Mouse (Mus musculus): Measurements from ENCODE around the gene Olfr1002. TPM values are rescaled to one million over a fixed set of nuclear protein-coding genes. Genes with fewer than 3 reads are reported as not detected.
"Not testable (repeated sequence)": the region's sequence is repeated elsewhere in the genome, so short reads cannot be mapped to it uniquely, and the experiment has no call there.

Gene Olfr1002
- not detected for total RNA-seq (2021)
- long read RNA-seq, experiment 1, result 0 reads
- long read RNA-seq, experiment 2, result 0 reads

GRCm38 (mm10) chr2:85650604-85651003, at the start of gene Olfr1002:
Gene Olfr1002, minus strand, starts transcription at chr2:85650704.
- no peak for DNase-seq
- intact Hi-C loops (cut with DNase I; ENCODE audit: low total_unique reads), result no loop called here

GRCm38 (mm10) chr2:85689131-85689530, 38.6 kb upstream of the Olfr1002 start, which contains the start of gene Olfr1008:
Gene Olfr1008, plus strand, starts transcription at chr2:85689431.
- intact Hi-C loops (cut with DNase I; ENCODE audit: low total_unique reads), result no loop called here
- DNase-seq, result no peak

- intact Hi-C loops (cut with DNase I; ENCODE audit: low total_unique reads), result no loop called here
- DNase-seq, result no peak
Measured at GRCm38 (mm10) chr2:85678667-85679066, 28.2 kb upstream of the Olfr1002 start, which contains the start of gene Olfr1006. Gene Olfr1006, minus strand, starts transcription at chr2:85678767.

GRCm38 (mm10) chr2:85664355-85664754, 13.9 kb upstream of the Olfr1002 start, which contains the start of gene Olfr154:
Gene Olfr154, minus strand, starts transcription at chr2:85664455.
- intact Hi-C loops (cut with DNase I; ENCODE audit: low total_unique reads); DNase-seq: not testable (repeated sequence)

GRCm38 (mm10) chr2:85611803-85612202, 38.7 kb downstream of the Olfr1002 start, which contains the start of gene Olfr1000:
Gene Olfr1000, minus strand, starts transcription at chr2:85611903.
- intact Hi-C loops (cut with DNase I; ENCODE audit: low total_unique reads), result no loop called here
- DNase-seq, result no peak

Other genes starting within 250 kb of the Olfr1002 start
- not detected for gene Olfr992, start 241.2 kb downstream of the Olfr1002 start, total RNA-seq (2021)
- not detected for gene Olfr993, start 235.8 kb downstream of the Olfr1002 start, total RNA-seq (2021)
- not detected for gene Olfr994, start 214.3 kb downstream of the Olfr1002 start, total RNA-seq (2021)
- not detected for gene Olfr995, start 207.1 kb downstream of the Olfr1002 start, total RNA-seq (2021)
- gene 4833423E24Rik, start 131.7 kb downstream of the Olfr1002 start, total RNA-seq (2021), result not detected
- not detected for gene Olfr996, start 71.5 kb downstream of the Olfr1002 start, total RNA-seq (2021)
- not detected for gene Olfr998, start 61.8 kb downstream of the Olfr1002 start, total RNA-seq (2021)
- not detected for gene Olfr1000, start 38.8 kb downstream of the Olfr1002 start, total RNA-seq (2021)
- gene Olfr154, start 13.8 kb upstream of the Olfr1002 start, total RNA-seq (2021), result not detected
- not detected for gene Olfr1006, start 28.1 kb upstream of the Olfr1002 start, total RNA-seq (2021)
- not detected for gene Olfr1008, start 38.7 kb upstream of the Olfr1002 start, total RNA-seq (2021)
- not detected for gene Olfr1009, start 64.7 kb upstream of the Olfr1002 start, total RNA-seq (2021)
- not detected for gene Olfr1012, start 112.1 kb upstream of the Olfr1002 start, total RNA-seq (2021)
- not detected for gene Olfr1013, start 116.4 kb upstream of the Olfr1002 start, total RNA-seq (2021)
- gene Olfr1014, start 122.0 kb upstream of the Olfr1002 start, total RNA-seq (2021), result not detected
- not detected for gene Olfr1015, start 131.3 kb upstream of the Olfr1002 start, total RNA-seq (2021)
- gene Olfr1016, start 151.8 kb upstream of the Olfr1002 start, total RNA-seq (2021), result not detected
- gene Olfr1018, start 167.8 kb upstream of the Olfr1002 start, total RNA-seq (2021), result not detected
- not detected for gene Olfr1019, start 194.8 kb upstream of the Olfr1002 start, total RNA-seq (2021)
- not detected for gene Olfr1020, start 196.3 kb upstream of the Olfr1002 start, total RNA-seq (2021)
- not detected for gene Olfr1022, start 217.9 kb upstream of the Olfr1002 start, total RNA-seq (2021)
- gene Olfr1023, start 234.9 kb upstream of the Olfr1002 start, total RNA-seq (2021), result not detected